Mouse (Mus musculus) liver, postnatal 0 days (tissue): Measurements from ENCODE around the gene Mlec. TPM values are rescaled to one million over a fixed set of nuclear protein-coding genes. Genes with fewer than 3 reads are reported as not detected.

ENCODE experiments used
- ATAC-seq: fragments of 200-750 bp; cut with Nextera tagmentation; 2 replicates; pipeline ENCODE4 v1.8.0; 2017; ENCODE audit warnings: mild to moderate bottlenecking, moderate library complexity
- DNase-seq: peaks from one replicate; pipeline ENCODE4 v3.0.0-alpha.2; 2016
- H3K27ac ChIP-seq: fragments of 300-500 bp; sonication (generic); 2 replicates; pipeline ENCODE4 v1.5.1; 2014; ENCODE audit warnings: antibody characterized with exemption, moderate library complexity, mild to moderate bottlenecking, low read depth
- H3K27me3 ChIP-seq: fragments of 300-500 bp; sonication (generic); 2 replicates; pipeline ENCODE4 v1.6.1; 2014; ENCODE audit warnings: low read length, control low read depth, mixed read lengths; ENCODE audit not compliant: insufficient read depth
- H3K36me3 ChIP-seq: fragments of 300-500 bp; sonication (generic); replicated peaks from 2 replicates; pipeline ENCODE4 v1.6.1; 2014; ENCODE audit warnings: mild to moderate bottlenecking, control low read depth, low read length, moderate library complexity, mixed read lengths; ENCODE audit not compliant: insufficient read depth
- H3K4me1 ChIP-seq: fragments of 300-500 bp; sonication (generic); 2 replicates; pipeline ENCODE4 v1.6.1; 2014; ENCODE audit warnings: antibody characterized with exemption, mild to moderate bottlenecking, control low read depth; ENCODE audit not compliant: insufficient read depth
- H3K4me2 ChIP-seq: fragments of 300-500 bp; sonication (generic); 2 replicates; pipeline ENCODE4 v1.6.1; 2014; ENCODE audit warnings: low read depth, mild to moderate bottlenecking, low read length, moderate library complexity, mixed read lengths
- H3K4me3 ChIP-seq: fragments of 300-500 bp; sonication (generic); 2 replicates; pipeline ENCODE4 v1.5.1; 2014; ENCODE audit warnings: low read depth, low read length
- H3K9ac ChIP-seq: fragments of 300-500 bp; sonication (generic); replicated peaks from 2 replicates; pipeline ENCODE4 v1.6.1; 2014; ENCODE audit warnings: mild to moderate bottlenecking, moderate library complexity
- H3K9me3 ChIP-seq: fragments of 300-500 bp; sonication (generic); 2 replicates; pipeline ENCODE4 v1.6.1; 2016; ENCODE audit warnings: mild to moderate bottlenecking, control low read depth, low read length, mixed read lengths
- CTCF ChIP-seq: sonication (generic); IDR thresholded peaks from 2 replicates; pipeline ENCODE4 v1.5.1; 2016; ENCODE audit warnings: antibody characterized with exemption, low read depth
- EP300 ChIP-seq: IDR thresholded peaks from 2 replicates; pipeline ENCODE4 v1.6.1; 2016; ENCODE audit warnings: antibody characterized with exemption, low read depth, mild to moderate bottlenecking
- WGBS: fragments of 180-500 bp; shearing (Covaris S2); extraction: QIAGEN DNeasy Blood & Tissue Kit; methylation state at CpG from one replicate; pipeline ENCODE4 v1.1.7; 2014; ENCODE audit not compliant: insufficient replicate concordance; 5-methylcytosine and 5-hydroxymethylcytosine counted together
- polyA plus RNA-seq: library from polyadenylated mRNA; unstranded; fragments of >200 nt; fragmentation: Nextera tagmentation; extraction: Ambion mirVana; gene quantifications from 2 replicates; pipeline ENCODE4 v1.2.1, GENCODE M21; 2015

Mlec gene
- 8.2 and 10.1 TPM in 2 replicates for polyA plus RNA-seq

DNA sequence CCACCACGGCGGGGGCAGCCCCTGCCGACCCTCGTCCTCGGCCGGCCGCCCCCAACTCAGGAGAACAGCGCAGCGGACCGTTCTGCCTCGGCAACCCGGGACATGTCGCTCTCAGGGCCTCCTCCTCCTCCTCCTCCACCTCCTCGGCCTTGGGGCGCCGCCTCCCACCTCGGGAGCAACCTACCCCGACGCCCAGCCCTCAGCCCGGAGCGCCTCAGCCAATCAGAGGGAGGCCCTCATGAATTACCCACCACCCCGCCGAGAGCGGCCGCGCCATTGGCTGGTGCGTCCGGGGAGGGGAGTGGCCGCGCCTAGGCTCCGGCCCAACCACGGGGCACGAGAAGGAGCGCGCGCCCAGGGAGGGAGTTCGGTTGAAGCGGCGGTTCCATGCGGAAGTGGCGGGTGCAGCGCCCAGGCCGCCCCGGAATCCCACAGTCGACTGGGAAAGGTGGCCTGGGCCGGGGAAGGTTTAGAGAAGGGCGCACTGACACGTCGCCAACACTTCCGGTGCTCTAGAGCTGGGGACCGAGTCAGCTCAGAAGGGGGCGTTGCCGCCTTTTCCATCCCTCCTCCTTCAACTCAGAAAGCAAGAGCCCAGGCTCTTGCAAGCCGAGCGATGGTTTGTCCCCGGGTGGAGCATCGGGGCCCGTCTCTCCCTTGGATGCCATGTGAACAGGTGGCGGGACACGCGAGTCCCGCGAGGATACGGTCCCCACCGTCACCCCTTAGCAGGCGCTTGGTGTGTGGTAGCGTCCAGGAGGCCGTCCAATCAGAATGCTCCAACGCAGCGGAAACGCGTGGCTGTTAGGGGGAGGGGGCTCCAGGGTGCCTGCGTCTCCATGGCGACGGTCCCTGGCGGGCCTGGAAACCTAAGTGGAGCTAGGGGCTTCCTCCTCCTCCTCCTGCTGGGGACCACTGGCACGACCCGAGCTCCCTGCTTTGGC is at the start of gene Mlec:
Gene Mlec, minus strand, starts transcription at position 140 of the 944 bp plus-strand sequence.
- peak within 1 kb of the TSS; percentile 84 for H3K4me3 ChIP-seq
- H3K9ac ChIP-seq = peak within 1 kb of the TSS; percentile 89
- H3K27ac ChIP-seq = peak within 1 kb of the TSS; percentile 90
- H3K9me3 ChIP-seq = no peaks in the 10 kb centered on the region
- H3K4me1 ChIP-seq = peaks cover 45% of the 10 kb centered on the region
- peak within 1 kb of the TSS; percentile 93 for H3K4me2 ChIP-seq
- ATAC-seq (peak; percentile 95), DNase-seq (peak; percentile 99)
- no peaks in the 10 kb centered on the region for H3K27me3 ChIP-seq
- peak; percentile 74; the same call in 1 of the 2 replicates for TF ChIP-seq EP300
- peak; percentile 21; the same call in 1 of the 2 replicates for TF ChIP-seq CTCF
- no peaks in the 10 kb centered on the region for H3K36me3 ChIP-seq
- WGBS = 2% methylated on average over 63 of the region's 78 CpGs

GRCm38 (mm10) chr5:115207244-115207643 is 49.3 kb upstream of the Mlec start:
- DNase-seq (no peak), ATAC-seq (no peak)
- H3K4me1 ChIP-seq = peaks cover 11% of the 10 kb centered on the region; the same call in 1 of the 2 replicates
- H3K4me3 ChIP-seq = no peak overlapping the region
- H3K27me3 ChIP-seq = peaks cover 25% of the 10 kb centered on the region
- no peaks in the 10 kb centered on the region for H3K9me3 ChIP-seq
- no peak overlapping the region for H3K27ac ChIP-seq
- H3K9ac ChIP-seq = no peak overlapping the region
- TF ChIP-seq CTCF (peak; percentile 25; the same call in 1 of the 2 replicates), EP300 (no peak)
- WGBS = 66% methylated on average over 5 of the region's 5 CpGs
- no peaks in the 10 kb centered on the region for H3K36me3 ChIP-seq
- H3K4me2 ChIP-seq = no peak overlapping the region

DNA sequence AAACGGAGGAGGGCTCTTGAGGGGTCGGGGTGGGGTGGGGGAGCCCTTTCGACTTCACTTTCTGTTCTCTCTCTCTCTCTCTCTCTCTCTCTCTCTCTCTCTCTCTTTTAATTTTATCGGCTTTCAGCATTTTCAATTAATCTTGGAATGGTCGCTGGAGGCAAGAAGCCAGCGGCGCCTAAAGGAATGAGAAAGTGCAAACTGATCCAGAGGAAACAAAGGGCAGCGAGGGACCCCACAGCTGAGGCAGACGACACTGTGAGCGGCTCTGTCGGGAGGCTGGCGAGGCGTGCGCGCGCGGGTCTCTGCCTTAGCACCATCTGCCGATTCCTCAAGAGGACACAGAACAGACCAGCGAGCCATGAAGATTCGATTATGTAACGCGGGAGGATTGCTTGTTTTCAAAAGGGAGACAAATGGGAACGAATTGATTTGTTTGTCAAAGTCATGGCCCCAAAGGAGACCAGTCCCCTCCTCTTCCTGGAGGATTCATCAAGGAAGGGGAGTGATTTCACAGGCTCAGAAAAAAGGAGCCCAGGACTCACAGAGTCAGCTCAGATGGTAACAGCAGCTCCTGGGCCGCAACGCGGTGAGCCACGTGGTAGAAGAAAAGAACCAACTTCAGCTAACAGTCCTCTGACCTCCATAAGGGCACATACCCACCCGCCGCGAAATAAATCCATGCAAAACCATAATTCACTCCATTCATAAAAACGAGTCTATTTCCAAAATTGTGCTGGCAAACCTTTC is 46.8 kb upstream of the Mlec start:
- peak overlapping the region; percentile 12; the same call in 1 of the 2 replicates for H3K9ac ChIP-seq
- no peak overlapping the region for H3K27ac ChIP-seq
- no peak for ATAC-seq

GRCm38 (mm10) chr5:115203735-115204561 is 46.0 kb upstream of the Mlec start:
- ATAC-seq = peak; percentile 70
- peak overlapping the region; percentile 61 for H3K4me2 ChIP-seq
- H3K36me3 ChIP-seq = no peaks in the 10 kb centered on the region
- H3K4me1 ChIP-seq = peaks cover 11% of the 10 kb centered on the region; the same call in 1 of the 2 replicates
- H3K27me3 ChIP-seq = peaks cover 29% of the 10 kb centered on the region
- no peak overlapping the region for H3K9ac ChIP-seq
- H3K9me3 ChIP-seq = no peaks in the 10 kb centered on the region
- WGBS = 5% methylated on average over 23 of the region's 23 CpGs
- TF ChIP-seq EP300 (no peak), CTCF (no peak)
- H3K27ac ChIP-seq = no peak overlapping the region
- no peak for DNase-seq
- H3K4me3 ChIP-seq = peak overlapping the region; percentile 22

More for the DNA sequence above, 46.8 kb upstream of the Mlec start:
- Histone ChIP-seq H3K4me3 (peak overlapping the region; percentile 22), H3K9me3 (no peaks in the 10 kb centered on the region), H3K27me3 (peaks cover 29% of the 10 kb centered on the region), H3K4me2 (peak overlapping the region; percentile 61), H3K4me1 (peaks cover 11% of the 10 kb centered on the region; the same call in 1 of the 2 replicates), H3K36me3 (no peaks in the 10 kb centered on the region)
- WGBS = 4% methylated on average over 31 of the region's 31 CpGs
- DNase-seq = no peak
- TF ChIP-seq CTCF (no peak), EP300 (no peak)

DNA sequence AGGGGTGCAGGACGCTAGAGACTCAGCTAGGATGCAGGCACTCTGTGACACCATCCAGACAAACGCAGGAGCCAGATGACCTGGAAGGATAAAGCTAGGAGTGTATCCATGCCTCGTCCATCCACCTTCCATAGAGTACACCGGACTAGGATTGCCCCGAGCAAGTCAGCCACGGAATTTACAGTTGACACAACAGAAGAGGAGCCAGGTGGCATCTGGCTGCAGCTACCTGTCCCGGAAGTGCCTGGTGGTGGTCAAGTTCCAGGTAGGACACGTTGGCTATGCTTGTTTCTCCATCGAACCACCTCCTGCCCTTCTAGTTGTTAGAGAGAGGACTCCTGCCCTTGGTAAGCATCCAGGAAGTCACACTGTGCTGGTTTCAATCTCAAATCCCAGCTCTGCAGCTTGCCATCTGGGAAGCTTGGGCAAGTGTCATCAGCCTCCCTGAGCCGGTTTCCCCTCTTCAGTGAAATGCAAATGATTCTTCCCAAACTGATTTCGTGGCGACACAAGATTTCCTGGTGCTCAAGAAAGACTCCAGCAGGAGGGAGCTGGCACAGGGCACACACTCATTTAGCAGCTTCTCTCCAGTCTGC is 36.7 kb upstream of the Mlec start:
- DNase-seq (no peak), ATAC-seq (no peak)
- TF ChIP-seq CTCF = no peak
- no peak for TF ChIP-seq EP300
- 7% methylated on average over 12 of the region's 12 CpGs for WGBS
- H3K36me3 ChIP-seq = no peaks in the 10 kb centered on the region
- peak overlapping the region; percentile 51; the same call in 1 of the 2 replicates for H3K4me3 ChIP-seq
- H3K27ac ChIP-seq = no peak overlapping the region
- H3K9me3 ChIP-seq = no peaks in the 10 kb centered on the region
- H3K27me3 ChIP-seq = peaks cover 57% of the 10 kb centered on the region
- H3K4me2 ChIP-seq = peak overlapping the region; percentile 83
- peaks cover 13% of the 10 kb centered on the region for H3K4me1 ChIP-seq
- H3K9ac ChIP-seq = no peak overlapping the region
